Mouse (Mus musculus) layer of hippocampus, adult 9-10 months (tissue): ENCODE results near the gene Rpap1.
"Not testable (repeated sequence)": the region's sequence is repeated elsewhere in the genome, so short reads cannot be mapped to it uniquely, and the experiment has no call there.

Experiments used
- DNase-seq: peaks from one replicate; pipeline ENCODE4 v3.0.0; 2022; ENCODE audit warnings: low spot score

Rpap1 gene

GRCm38 (mm10) chr2:119741581-119742411 lies 45.5 kb downstream of the Rpap1 start, which contains the start of gene Itpka:
TSS of gene Itpka (plus strand) at chr2:119742337.
- no peak for DNase-seq

GRCm38 (mm10) chr2:119740567-119740966 lies 46.8 kb downstream of the Rpap1 start:
- no peak for DNase-seq

- no peak for DNase-seq
These were observed 50.2 kb downstream of the Rpap1 start for GRCm38 (mm10) chr2:119737124-119737523.

- no peak for DNase-seq
These were observed 56.6 kb downstream of the Rpap1 start for GRCm38 (mm10) chr2:119730735-119731134.

DNA sequence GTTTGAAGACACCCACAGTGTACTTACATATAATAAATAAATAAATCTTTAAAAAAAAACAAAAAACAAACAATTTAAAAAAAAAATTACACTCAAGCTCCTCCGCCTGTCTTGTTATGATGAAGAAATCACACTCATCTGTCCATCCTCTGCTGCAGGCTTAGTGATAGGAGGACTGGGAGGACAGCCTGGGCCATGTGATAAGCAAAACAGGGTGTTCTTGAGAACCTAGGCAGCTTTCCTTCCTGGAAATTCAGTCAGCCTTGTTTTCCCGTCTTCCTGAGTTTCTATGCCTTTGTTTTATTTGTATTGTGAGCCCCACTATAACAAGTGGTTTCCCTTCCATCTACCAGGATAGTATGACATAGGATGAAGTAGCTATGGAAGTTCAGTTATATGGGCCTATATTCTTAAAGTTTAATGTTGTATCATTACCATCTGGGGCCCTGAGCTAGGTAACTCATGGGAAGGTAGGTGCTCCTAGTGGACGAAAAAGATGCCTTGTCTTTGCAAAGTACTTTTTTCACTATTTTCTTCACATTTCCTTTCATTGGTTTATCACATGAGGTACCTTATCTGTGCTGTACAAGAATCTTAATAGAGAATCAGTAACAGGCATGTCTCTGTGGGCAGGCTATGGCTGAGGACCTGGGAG lies 59.4 kb downstream of the Rpap1 start:
- no peak for DNase-seq

DNA sequence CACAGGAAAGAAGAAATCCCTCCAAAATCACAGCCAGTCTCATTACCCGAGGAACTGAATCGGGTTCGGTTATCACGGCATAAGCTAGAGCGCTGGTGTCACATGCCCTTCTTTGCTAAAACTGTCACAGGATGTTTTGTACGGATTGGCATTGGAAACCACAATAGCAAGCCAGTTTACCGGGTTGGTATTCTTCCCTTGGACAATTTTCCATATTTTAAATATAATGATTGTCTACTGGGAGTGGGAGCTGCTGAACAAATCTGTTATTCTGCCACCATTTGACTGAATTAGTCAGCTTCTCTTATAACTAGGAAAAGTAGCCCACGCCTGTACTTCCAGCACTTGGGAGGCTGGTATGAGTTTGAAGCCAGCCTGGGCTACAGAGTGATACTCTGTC lies 66.3 kb downstream of the Rpap1 start:
- DNase-seq, result no peak

DNA sequence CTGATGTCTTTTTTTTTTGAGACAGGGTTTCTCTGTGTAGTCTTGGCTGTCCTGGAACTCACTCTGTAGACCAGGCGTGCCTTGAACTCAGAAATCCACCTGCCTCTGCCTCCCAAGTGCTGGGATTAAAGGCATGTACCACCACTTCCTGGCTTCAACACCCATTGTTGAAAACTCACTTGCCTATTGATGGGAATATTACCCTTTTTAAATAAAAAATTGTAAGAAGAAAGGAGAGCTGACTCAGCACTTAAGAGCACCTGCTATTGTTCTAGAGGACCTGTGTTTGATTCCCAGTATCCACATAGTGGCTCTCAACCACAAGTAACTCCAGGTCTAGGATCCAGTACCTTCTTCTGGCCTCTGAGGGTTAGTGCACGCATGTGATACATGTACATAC lies 71.5 kb downstream of the Rpap1 start:
- not testable (repeated sequence) for DNase-seq
